Mouse (Mus musculus): ENCODE data around the gene Ap2a2. TPM values are rescaled to one million over a fixed set of nuclear protein-coding genes. Genes with fewer than 3 reads are reported as not detected.

Gene Ap2a2
- total and polyA plus RNA-seq, 3 experiments: 34.7 to 67.9 (median 59.5) TPM

GRCm38 (mm10) chr7:141549432-141550061 is 12.4 kb upstream of the Ap2a2 start:
- Histone ChIP-seq H3K4me3 (ENCODE audit: control insufficient read depth in 1 of 2, insufficient read depth in 1 of 2, low read depth in 2 of 2, low read length in 2 of 2) (no peak overlapping the region), H3K27me3 (ENCODE audit: control insufficient read depth in 1 of 2, insufficient read depth in 2 of 2, low read length in 2 of 2) (no peaks in the 10 kb centered on the region), H3K9ac (ENCODE audit: control insufficient read depth, low read depth, low read length, poor library complexity, severe bottlenecking) (no peak overlapping the region), H3K27ac (ENCODE audit: control insufficient read depth, low read depth, low read length) (no peak overlapping the region), H3K4me1 (ENCODE audit: control insufficient read depth in 1 of 2, insufficient read depth in 2 of 2, low read length in 2 of 2) (no peaks in the 10 kb centered on the region), H3K36me3 (ENCODE audit: control insufficient read depth in 1 of 2, insufficient read depth in 2 of 2, low read length in 2 of 2) (no peaks in the 10 kb centered on the region), H3K9me3 (replicated peaks; ENCODE audit: insufficient read depth, low read length) (no peaks in the 10 kb centered on the region), H3K79me2 (ENCODE audit: control insufficient read depth, insufficient read depth, low read length, poor library complexity) (no peaks in the 10 kb centered on the region)
- TF ChIP-seq ELF1 (IDR thresholded peaks at IDR 0.05; ENCODE audit: low read depth, low read length) (no peak), TCF12 (IDR thresholded peaks at IDR 0.05; ENCODE audit: low read depth, low read length) (no peak), MAZ (IDR thresholded peaks at IDR 0.05; ENCODE audit: low read depth, low read length) (no peak), CHD1 (IDR thresholded peaks at IDR 0.05; ENCODE audit: low read depth, low read length) (no peak), HCFC1 (IDR thresholded peaks at IDR 0.05; ENCODE audit: low read depth, low read length) (no peak), ETS1 (IDR thresholded peaks at IDR 0.05; ENCODE audit: low read depth, low read length) (no peak), MYC (IDR thresholded peaks at IDR 0.05; ENCODE audit: low read depth, low read length) (no peak), KAT2A (conservative IDR thresholded peaks at IDR 0.05; ENCODE audit: low read depth, low read length) (no peak), RCOR1 (IDR thresholded peaks at IDR 0.05; ENCODE audit: low read depth, low read length) (no peak), ZC3H11A (IDR thresholded peaks at IDR 0.05; ENCODE audit: low read depth, low read length) (no peak), POLR2A (IDR thresholded peaks at IDR 0.05; ENCODE audit: control insufficient read depth in 1 of 2, insufficient read depth in 1 of 2, low read depth in 1 of 2, low read length in 2 of 2, poor library complexity in 1 of 2) (no peak), USF1 (IDR thresholded peaks at IDR 0.05; ENCODE audit: low read depth, low read length) (no peak), MAFK (IDR thresholded peaks at IDR 0.05; ENCODE audit: borderline replicate concordance, low read depth, low read length) (no peak), TBP (IDR thresholded peaks at IDR 0.05; ENCODE audit: low read depth, low read length) (no peak), SIN3A (IDR thresholded peaks at IDR 0.05; ENCODE audit: low read length) (no peak)
- DNase-seq (ENCODE audit: low read depth, low spot score): no peak

- Histone ChIP-seq H3K79me2 (ENCODE audit: control insufficient read depth, insufficient read depth, low read length, poor library complexity) (no peaks in the 10 kb centered on the region), H3K9ac (ENCODE audit: control insufficient read depth, low read depth, low read length, poor library complexity, severe bottlenecking) (no peak overlapping the region), H3K4me1 (ENCODE audit: control insufficient read depth in 1 of 2, insufficient read depth in 2 of 2, low read length in 2 of 2) (no peaks in the 10 kb centered on the region), H3K36me3 (ENCODE audit: control insufficient read depth in 1 of 2, insufficient read depth in 2 of 2, low read length in 2 of 2) (no peaks in the 10 kb centered on the region), H3K9me3 (replicated peaks; ENCODE audit: insufficient read depth, low read length) (no peaks in the 10 kb centered on the region), H3K27ac (ENCODE audit: control insufficient read depth, low read depth, low read length) (no peak overlapping the region), H3K4me3 (ENCODE audit: control insufficient read depth in 1 of 2, insufficient read depth in 1 of 2, low read depth in 2 of 2, low read length in 2 of 2) (no peak overlapping the region), H3K27me3 (ENCODE audit: control insufficient read depth in 1 of 2, insufficient read depth in 2 of 2, low read length in 2 of 2) (no peaks in the 10 kb centered on the region)
- no peak for DNase-seq (ENCODE audit: low read depth, low spot score)
- TF ChIP-seq MYB (IDR thresholded peaks at IDR 0.05; ENCODE audit: low read depth, low read length): no peak
- TF ChIP-seq RCOR1 (IDR thresholded peaks at IDR 0.05; ENCODE audit: low read depth, low read length): no peak
- no peak for TF ChIP-seq ZMIZ1 (IDR thresholded peaks at IDR 0.05; ENCODE audit: low read depth, low read length)
- no peak for TF ChIP-seq CTCF (IDR thresholded peaks at IDR 0.05 in 2 of 3, conservative IDR thresholded peaks at IDR 0.05 in 1 of 3; ENCODE audit: control insufficient read depth in 1 of 3, insufficient read depth in 1 of 3, low read depth in 2 of 3, low read length in 3 of 3, poor library complexity in 1 of 3, severe bottlenecking in 1 of 3)
- no peak for TF ChIP-seq MAX (IDR thresholded peaks at IDR 0.05; ENCODE audit: low read length)
- TF ChIP-seq RAD21 (IDR thresholded peaks at IDR 0.05; ENCODE audit: low read depth, low read length): no peak
- TF ChIP-seq ZKSCAN1 (IDR thresholded peaks at IDR 0.05; ENCODE audit: low read depth, low read length): no peak
- no peak for TF ChIP-seq ZNF384 (IDR thresholded peaks at IDR 0.05; ENCODE audit: low read depth, low read length)
- no peak for TF ChIP-seq BHLHE40 (IDR thresholded peaks at IDR 0.05; ENCODE audit: borderline replicate concordance, low read depth, low read length)
- TF ChIP-seq MAFK (IDR thresholded peaks at IDR 0.05; ENCODE audit: borderline replicate concordance, low read depth, low read length): no peak
- TF ChIP-seq POLR2A (IDR thresholded peaks at IDR 0.05; ENCODE audit: control insufficient read depth in 1 of 2, insufficient read depth in 1 of 2, low read depth in 1 of 2, low read length in 2 of 2, poor library complexity in 1 of 2): no peak
- TF ChIP-seq MYC (IDR thresholded peaks at IDR 0.05; ENCODE audit: low read depth, low read length): no peak
- no peak for TF ChIP-seq USF1 (IDR thresholded peaks at IDR 0.05; ENCODE audit: low read depth, low read length)
- TF ChIP-seq E2F4 (IDR thresholded peaks at IDR 0.05; ENCODE audit: borderline replicate concordance, low read depth, low read length): no peak
- no peak for TF ChIP-seq HCFC1 (IDR thresholded peaks at IDR 0.05; ENCODE audit: low read depth, low read length)
- no peak for TF ChIP-seq POLR2AphosphoS2 (IDR thresholded peaks at IDR 0.05; ENCODE audit: low read length)
- no peak for TF ChIP-seq CHD2 (IDR thresholded peaks at IDR 0.05; ENCODE audit: low read length)
- TF ChIP-seq ETS1 (IDR thresholded peaks at IDR 0.05; ENCODE audit: low read depth, low read length): no peak
- no peak for TF ChIP-seq TAL1 (IDR thresholded peaks at IDR 0.05; ENCODE audit: low read length)
- no peak for TF ChIP-seq POLR2AphosphoS5 (IDR thresholded peaks at IDR 0.05; ENCODE audit: borderline replicate concordance, low read depth, low read length)
Measured at GRCm38 (mm10) chr7:141550464-141550863, 11.5 kb upstream of the Ap2a2 start.
